Mouse (Mus musculus) CH12.LX (cell line): ENCODE measurements around the gene Uxs1. TPM values are rescaled to one million over a fixed set of nuclear protein-coding genes. Genes with fewer than 3 reads are reported as not detected.

Experiments
- DNase-seq: peaks from one replicate; pipeline ENCODE4 v3.0.0-alpha.2; 2013; ENCODE audit errors: extremely low read depth
- H3K27ac ChIP-seq: 2 replicates; pipeline ENCODE4 v1.5.1; 2012; ENCODE audit warnings: low read depth, mild to moderate bottlenecking, control low read depth, moderate library complexity; ENCODE audit not compliant: insufficient read depth
- H3K27me3 ChIP-seq: replicated peaks from 2 replicates; pipeline ENCODE3; 2012; ENCODE audit warnings: inconsistent platforms
- H3K36me3 ChIP-seq, 2 experiments: replicated peaks in 1 of 2; 2 replicates each; pipeline versions ENCODE3 to v1.6.1; 2012; ENCODE audit warnings: inconsistent platforms in 1 of 2, low read length in 1 of 2, mild to moderate bottlenecking in 1 of 2, mixed read lengths in 1 of 2, moderate library complexity in 1 of 2; ENCODE audit not compliant: control insufficient read depth in 1 of 2, insufficient read depth in 1 of 2
- H3K4me1 ChIP-seq, 2 experiments: 2 replicates each; pipeline ENCODE4 v1.6.1; 2012; ENCODE audit warnings: inconsistent platforms in 1 of 2, moderate library complexity in 1 of 2; ENCODE audit not compliant: insufficient read depth in 2 of 2, control insufficient read depth in 1 of 2
- H3K4me2 ChIP-seq: 2 replicates; pipeline ENCODE4 v1.6.1; 2012; ENCODE audit warnings: low read depth, mild to moderate bottlenecking, control low read depth; ENCODE audit not compliant: poor library complexity, insufficient read depth, severe bottlenecking
- H3K4me3 ChIP-seq, 3 experiments: fragments of 150-350 bp in 1 of 3; sonication (generic) in 1 of 3; replicated peaks in 1 of 3; 2 replicates each; pipeline versions ENCODE3 to v1.5.1; 2011 to 2012; ENCODE audit warnings: low read depth in 2 of 3, low read length in 2 of 3, mild to moderate bottlenecking in 2 of 3, moderate library complexity in 2 of 3, control low read depth in 1 of 3, improper control_type of control experiment in 1 of 3, inconsistent platforms in 1 of 3, mixed read lengths in 1 of 3; ENCODE audit not compliant: poor library complexity in 1 of 3
- H3K79me2 ChIP-seq: replicated peaks from 2 replicates; pipeline ENCODE4 v1.6.1; 2012; ENCODE audit warnings: mild to moderate bottlenecking, moderate library complexity; ENCODE audit not compliant: control insufficient read depth, poor library complexity, insufficient read depth, severe bottlenecking; ENCODE audit errors: extremely low read depth
- H3K9ac ChIP-seq: 2 replicates; pipeline ENCODE4 v1.6.1; 2012; ENCODE audit warnings: low read depth, mild to moderate bottlenecking, control low read depth, moderate library complexity; ENCODE audit not compliant: insufficient read depth
- H3K9me3 ChIP-seq: replicated peaks from 2 replicates; pipeline ENCODE3; 2012; ENCODE audit warnings: low read length, inconsistent platforms, mixed read lengths
- BHLHE40 ChIP-seq: IDR thresholded peaks from 2 replicates; pipeline ENCODE4 v1.6.1; 2011; ENCODE audit warnings: mild to moderate bottlenecking, low read depth, low read length, improper control_type of control experiment
- CHD1 ChIP-seq: IDR thresholded peaks from 2 replicates; pipeline ENCODE4 v1.6.1; 2012; ENCODE audit warnings: low read depth, low read length, improper control_type of control experiment, inconsistent platforms
- CTCF ChIP-seq, 2 experiments: IDR thresholded peaks in 1 of 2; conservative IDR thresholded peaks in 1 of 2; 2 replicates each; pipeline ENCODE4 v1.5.1; 2011 to 2012; ENCODE audit warnings: low read depth in 2 of 2, low read length in 2 of 2, improper control_type of control experiment in 1 of 2, inconsistent platforms in 1 of 2, mild to moderate bottlenecking in 1 of 2, moderate library complexity in 1 of 2
- ELF1 ChIP-seq: IDR thresholded peaks from 2 replicates; pipeline ENCODE4 v1.6.1; 2014; ENCODE audit warnings: low read depth, mild to moderate bottlenecking, inconsistent platforms, low read length, improper control_type of control experiment
- EP300 ChIP-seq: IDR thresholded peaks from 2 replicates; pipeline ENCODE4 v1.6.1; 2011; ENCODE audit warnings: low read length, improper control_type of control experiment
- ETS1 ChIP-seq: conservative IDR thresholded peaks from 2 replicates; pipeline ENCODE4 v1.6.1; 2012; ENCODE audit warnings: low read depth, mild to moderate bottlenecking, inconsistent platforms, low read length, improper control_type of control experiment, moderate library complexity
- GABPA ChIP-seq: IDR thresholded peaks from 2 replicates; pipeline ENCODE4 v1.6.1; 2012; ENCODE audit warnings: low read depth, low read length, improper control_type of control experiment, inconsistent platforms; ENCODE audit not compliant: insufficient replicate concordance
- HCFC1 ChIP-seq: IDR thresholded peaks from 2 replicates; pipeline ENCODE4 v1.6.1; 2012; ENCODE audit warnings: low read depth, mild to moderate bottlenecking, inconsistent platforms, low read length, improper control_type of control experiment
- IRF4 ChIP-seq: IDR thresholded peaks from 2 replicates; pipeline ENCODE4 v1.6.1; 2014; ENCODE audit warnings: low read depth, mild to moderate bottlenecking, inconsistent platforms, low read length, improper control_type of control experiment
- JUND ChIP-seq: conservative IDR thresholded peaks from 2 replicates; pipeline ENCODE4 v1.6.1; 2011; ENCODE audit warnings: low read depth, low read length, improper control_type of control experiment
- KAT2A ChIP-seq: IDR thresholded peaks from 2 replicates; pipeline ENCODE4 v1.6.1; 2012; ENCODE audit warnings: low read length, improper control_type of control experiment, inconsistent platforms; ENCODE audit not compliant: insufficient replicate concordance
- MAX ChIP-seq: IDR thresholded peaks from 2 replicates; pipeline ENCODE4 v1.6.1; 2011; ENCODE audit warnings: low read length, improper control_type of control experiment
- MAZ ChIP-seq: IDR thresholded peaks from 2 replicates; pipeline ENCODE4 v1.6.1; 2012; ENCODE audit warnings: low read depth, mild to moderate bottlenecking, inconsistent platforms, low read length, improper control_type of control experiment, moderate library complexity
- MEF2A ChIP-seq: IDR thresholded peaks from 2 replicates; pipeline ENCODE4 v1.6.1; 2014; ENCODE audit warnings: low read depth, mild to moderate bottlenecking, inconsistent platforms, low read length, improper control_type of control experiment, borderline replicate concordance
- MXI1 ChIP-seq: IDR thresholded peaks from 2 replicates; pipeline ENCODE4 v1.6.1; 2011; ENCODE audit warnings: mild to moderate bottlenecking, low read depth, low read length, improper control_type of control experiment
- MYC ChIP-seq: IDR thresholded peaks from 2 replicates; pipeline ENCODE4 v1.6.1; 2011; ENCODE audit warnings: low read depth, mild to moderate bottlenecking, improper control_type of control experiment, low read length
- NRF1 ChIP-seq: IDR thresholded peaks from 2 replicates; pipeline ENCODE4 v1.6.1; 2014; ENCODE audit warnings: low read depth, mild to moderate bottlenecking, inconsistent platforms, low read length, improper control_type of control experiment, moderate library complexity
- PAX5 ChIP-seq: IDR thresholded peaks from 2 replicates; pipeline ENCODE4 v1.6.1; 2012; ENCODE audit warnings: low read length, inconsistent platforms, mixed read lengths
- POLR2AphosphoS2 ChIP-seq: IDR thresholded peaks from 2 replicates; pipeline ENCODE4 v1.6.1; 2011; ENCODE audit warnings: low read depth, low read length, improper control_type of control experiment
- RAD21 ChIP-seq: IDR thresholded peaks from 2 replicates; pipeline ENCODE4 v1.6.1; 2011; ENCODE audit warnings: low read depth, mild to moderate bottlenecking, low read length, improper control_type of control experiment, moderate library complexity
- SIN3A ChIP-seq: IDR thresholded peaks from 2 replicates; pipeline ENCODE4 v1.6.1; 2012; ENCODE audit warnings: low read length, improper control_type of control experiment, inconsistent platforms
- SMC3 ChIP-seq: IDR thresholded peaks from 2 replicates; pipeline ENCODE4 v1.6.1; 2011; ENCODE audit warnings: low read depth, low read length, improper control_type of control experiment
- TBP ChIP-seq: conservative IDR thresholded peaks from 2 replicates; pipeline ENCODE4 v1.6.1; 2011; ENCODE audit warnings: low read depth, low read length, improper control_type of control experiment
- USF2 ChIP-seq: conservative IDR thresholded peaks from 2 replicates; pipeline ENCODE4 v1.6.1; 2011; ENCODE audit warnings: low read depth, low read length, improper control_type of control experiment
- ZKSCAN1 ChIP-seq: IDR thresholded peaks from 2 replicates; pipeline ENCODE4 v1.6.1; 2012; ENCODE audit warnings: low read depth, inconsistent platforms, low read length, improper control_type of control experiment, borderline replicate concordance
- ZMIZ1 ChIP-seq: IDR thresholded peaks from 2 replicates; pipeline ENCODE4 v1.6.1; 2012; ENCODE audit warnings: low read depth, mild to moderate bottlenecking, inconsistent platforms, low read length, improper control_type of control experiment
- dilution Hi-C: fragments of 300-500 bp; cut with MboI; formaldehyde crosslinking; loops from 2 replicates; pipeline ENCODE4 v1.14.3; 2020; ENCODE audit warnings: low sequenced_read_pairs; ENCODE audit not compliant: extremely low pct_unique_long_range_greater_than_20kb, extremely low pct_ligation_motif_present
- in situ Hi-C: fragments of 300-500 bp; cut with MboI; formaldehyde crosslinking; loops from 3 replicates; pipeline ENCODE4 v1.14.3; 2019; ENCODE audit warnings: low sequenced_read_pairs, low pct_ligation_motif_present, low pct_unique_long_range_greater_than_20kb, mixed read lengths
- polyA plus RNA-seq: library from polyadenylated mRNA; unstranded; fragments of >175 nt; gene quantifications from 2 replicates; pipeline ENCODE4 v1.2.1, GENCODE M21; 2012; ENCODE audit warnings: low read depth; ENCODE audit not compliant: insufficient read length
- total RNA-seq, 2 experiments: library from RNA; depleted of rRNA; stranded (reverse); fragments of 300-350 nt in 1 of 2; fragments of >200 nt in 1 of 2; gene quantifications; 2 replicates each; pipeline ENCODE4 v1.2.3; 2012 to 2014

Gene Uxs1
- total and polyA plus RNA-seq, 3 experiments: 18.4 to 33.3 (median 31.3) TPM

DNA sequence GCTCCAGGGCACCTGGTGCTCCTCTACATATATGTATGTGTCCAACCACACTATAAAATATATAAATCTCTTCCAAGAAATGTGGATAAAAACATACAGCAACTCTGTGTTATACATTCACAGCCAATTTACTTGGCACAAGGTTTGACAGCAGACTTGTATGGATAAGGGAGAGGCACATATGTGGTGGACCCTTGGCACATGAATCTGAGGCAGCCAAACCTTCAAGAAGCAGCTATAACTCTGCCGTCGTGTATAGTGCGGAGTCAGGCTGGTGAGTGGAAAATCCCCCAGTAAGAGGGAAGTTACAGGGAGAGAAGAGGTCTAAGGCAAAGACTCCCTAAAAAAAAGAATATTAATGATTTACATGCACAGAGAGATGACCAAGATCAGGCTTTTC lies 54.9 kb downstream of the Uxs1 start:
- no peak overlapping the region for H3K9ac ChIP-seq
- H3K36me3 ChIP-seq: peaks cover 21 to 86% of the 10 kb centered on the region in 2 experiments
- dilution Hi-C loops (no loop called here), in situ Hi-C loops (loop anchor here (25.0 kb wide), 1 partner anchor 265 kb away; no protein-coding TSS in a partner anchor)
- H3K4me2 ChIP-seq: no peak overlapping the region
- H3K27ac ChIP-seq: no peak overlapping the region
- no peak overlapping the region for H3K4me3 ChIP-seq
- H3K79me2 ChIP-seq: no peaks in the 10 kb centered on the region
- TF ChIP-seq CTCF (conservative IDR thresholded peaks at IDR 0.05 in 1 of 2, IDR thresholded peaks at IDR 0.05 in 1 of 2; ENCODE audit: low read depth in 2 of 2, low read length in 2 of 2) (no peak), ETS1 (no peak), MAZ (no peak), MAX (no peak), RAD21 (no peak), MXI1 (no peak), GABPA (no peak), KAT2A (no peak), CHD1 (no peak), POLR2AphosphoS2 (no peak), PAX5 (no peak), ZKSCAN1 (no peak), SMC3 (no peak), BHLHE40 (no peak), USF2 (no peak), ELF1 (no peak), EP300 (no peak), MEF2A (no peak), TBP (no peak)
- H3K27me3 ChIP-seq: no peaks in the 10 kb centered on the region
- H3K9me3 ChIP-seq: no peaks in the 10 kb centered on the region
- no peaks in the 10 kb centered on the region; a peak in 1 of 4 replicates for H3K4me1 ChIP-seq
- DNase-seq: no peak

DNA sequence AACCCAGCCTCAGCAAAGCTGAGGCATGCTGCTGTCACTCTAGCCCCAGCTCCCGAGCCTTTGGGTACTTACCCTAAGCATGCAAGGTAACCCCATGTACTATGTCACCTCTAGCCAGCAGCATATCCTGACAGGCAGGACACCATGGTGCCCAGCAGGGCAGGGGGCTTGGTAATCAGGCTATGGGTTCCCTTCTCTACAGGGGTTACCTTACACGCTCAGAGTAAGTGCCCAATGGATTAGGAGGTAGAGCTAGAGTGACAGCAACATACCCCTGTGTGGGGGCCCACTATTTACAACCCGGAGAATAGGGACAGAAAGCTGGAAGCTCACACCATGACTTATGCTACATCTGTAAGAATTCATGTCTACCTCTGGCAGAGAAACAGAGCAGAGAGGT lies 57.6 kb downstream of the Uxs1 start:
- H3K9me3 ChIP-seq: no peaks in the 10 kb centered on the region
- no peak overlapping the region for H3K4me3 ChIP-seq
- DNase-seq: no peak
- H3K27ac ChIP-seq: no peak overlapping the region
- H3K27me3 ChIP-seq: no peaks in the 10 kb centered on the region
- H3K79me2 ChIP-seq: no peaks in the 10 kb centered on the region
- H3K4me1 ChIP-seq: no peaks in the 10 kb centered on the region; a peak in 1 of 4 replicates
- peaks cover 27 to 87% of the 10 kb centered on the region in 2 experiments for H3K36me3 ChIP-seq
- no peak overlapping the region for H3K9ac ChIP-seq
- no peak overlapping the region for H3K4me2 ChIP-seq
- in situ Hi-C loops (loop anchor here (25.0 kb wide), 1 partner anchor 267 kb away; no protein-coding TSS in a partner anchor), dilution Hi-C loops (no loop called here)
- no peak for TF ChIP-seq SIN3A
- TF ChIP-seq ETS1: no peak
- TF ChIP-seq NRF1: no peak
- TF ChIP-seq USF2: no peak
- no peak for TF ChIP-seq MYC
- no peak for TF ChIP-seq IRF4
- TF ChIP-seq ZMIZ1: no peak
- TF ChIP-seq KAT2A: no peak
- no peak for TF ChIP-seq JUND
- TF ChIP-seq MAZ: no peak
- no peak for TF ChIP-seq HCFC1
